Mouse (Mus musculus) liver, embryonic 16.5 days (tissue): ENCODE data around the gene E4f1. TPM values are rescaled to one million over a fixed set of nuclear protein-coding genes. Genes with fewer than 3 reads are reported as not detected.

Experiments
- ATAC-seq: fragments of 200-750 bp; cut with Nextera tagmentation; 2 replicates; pipeline ENCODE4 v1.8.0; 2017; ENCODE audit warnings: low read depth, mild to moderate bottlenecking, moderate number of reproducible peaks, moderate library complexity
- H3K27ac ChIP-seq: fragments of 300-500 bp; sonication (generic); 2 replicates; pipeline ENCODE4 v1.5.1; 2014; ENCODE audit warnings: mild to moderate bottlenecking, low read length
- H3K27me3 ChIP-seq: fragments of 300-500 bp; sonication (generic); 2 replicates; pipeline ENCODE4 v1.6.1; 2014; ENCODE audit warnings: low read depth, low read length, mixed read lengths; ENCODE audit not compliant: control insufficient read depth, insufficient read depth
- H3K36me3 ChIP-seq: fragments of 300-500 bp; sonication (generic); 2 replicates; pipeline ENCODE4 v1.6.1; 2014; ENCODE audit warnings: mild to moderate bottlenecking; ENCODE audit not compliant: control insufficient read depth, insufficient read depth
- H3K4me1 ChIP-seq: fragments of 300-500 bp; sonication (generic); 2 replicates; pipeline ENCODE4 v1.6.1; 2014; ENCODE audit warnings: low read depth, low read length, mixed read lengths; ENCODE audit not compliant: control insufficient read depth
- H3K4me2 ChIP-seq: fragments of 300-500 bp; sonication (generic); 2 replicates; pipeline ENCODE4 v1.6.1; 2014; ENCODE audit warnings: low read depth, low read length, mixed read lengths
- H3K4me3 ChIP-seq: fragments of 300-500 bp; sonication (generic); 2 replicates; pipeline ENCODE4 v1.5.1; 2014; ENCODE audit warnings: low read depth, mild to moderate bottlenecking, low read length
- H3K9ac ChIP-seq: fragments of 300-500 bp; sonication (generic); 2 replicates; pipeline ENCODE4 v1.6.1; 2014; ENCODE audit warnings: low read depth, low read length
- H3K9me3 ChIP-seq: fragments of 300-500 bp; sonication (generic); replicated peaks from 2 replicates; pipeline ENCODE4 v1.6.1; 2016; ENCODE audit warnings: low read length; ENCODE audit not compliant: control insufficient read depth
- WGBS: fragments of 180-500 bp; shearing (Covaris S2); extraction: QIAGEN DNeasy Blood & Tissue Kit; methylation state at CpG from one replicate; pipeline ENCODE4 v1.1.7; 2014; ENCODE audit not compliant: insufficient replicate concordance; 5-methylcytosine and 5-hydroxymethylcytosine counted together
- polyA plus RNA-seq: library from polyadenylated mRNA; unstranded; fragments of >200 nt; fragmentation: Nextera tagmentation; extraction: Ambion mirVana; gene quantifications from 2 replicates; pipeline ENCODE4 v1.2.1, GENCODE M21; 2015

Gene E4f1
- polyA plus RNA-seq, 1 experiment from 2014 or later: 12.3 TPM

- Histone ChIP-seq H3K27me3 (no peaks in the 10 kb centered on the region), H3K4me3 (peak overlapping the region; percentile 94), H3K36me3 (peaks cover 34% of the 10 kb centered on the region), H3K9me3 (no peaks in the 10 kb centered on the region), H3K4me2 (peak overlapping the region; percentile 80), H3K4me1 (peaks cover 38% of the 10 kb centered on the region), H3K9ac (peak overlapping the region; percentile 88), H3K27ac (peak overlapping the region; percentile 77)
- no peak for ATAC-seq
- under 1% methylated on average over 21 of the region's 21 CpGs for WGBS
Measured at GRCm38 (mm10) chr17:24415011-24415410, 55.1 kb downstream of the E4f1 start.

GRCm38 (mm10) chr17:24414230-24414976, 55.7 kb downstream of the E4f1 start, which contains the start of gene Rnps1:
TSS of gene Rnps1 (plus strand) at chr17:24414565.
- Histone ChIP-seq H3K4me2 (peak within 1 kb of the TSS; percentile 86), H3K4me1 (peaks cover 38% of the 10 kb centered on the region), H3K27ac (peak within 1 kb of the TSS; percentile 98), H3K9ac (peak within 1 kb of the TSS; percentile 88), H3K4me3 (peak within 1 kb of the TSS; percentile 94), H3K9me3 (no peaks in the 10 kb centered on the region), H3K27me3 (no peaks in the 10 kb centered on the region), H3K36me3 (peaks cover 34% of the 10 kb centered on the region)
- under 1% methylated on average over 64 of the region's 64 CpGs for WGBS
- ATAC-seq: peak; percentile 90

GRCm38 (mm10) chr17:24413557-24414211, 56.4 kb downstream of the E4f1 start:
- peak overlapping the region; percentile 94 for H3K4me3 ChIP-seq
- peaks cover 36% of the 10 kb centered on the region for H3K4me1 ChIP-seq
- peaks cover 34% of the 10 kb centered on the region for H3K36me3 ChIP-seq
- peak overlapping the region; percentile 98 for H3K27ac ChIP-seq
- peak; percentile 6 for ATAC-seq
- no peaks in the 10 kb centered on the region for H3K27me3 ChIP-seq
- no peaks in the 10 kb centered on the region for H3K9me3 ChIP-seq
- peak overlapping the region; percentile 86 for H3K4me2 ChIP-seq
- H3K9ac ChIP-seq: peak overlapping the region; percentile 87
- WGBS: 9% methylated on average over 22 of the region's 22 CpGs

GRCm38 (mm10) chr17:24407116-24407803, 62.9 kb downstream of the E4f1 start:
- WGBS: 83% methylated on average over 12 of the region's 12 CpGs
- H3K36me3 ChIP-seq: peaks cover 61% of the 10 kb centered on the region
- no peak overlapping the region for H3K9ac ChIP-seq
- no peak for ATAC-seq
- no peaks in the 10 kb centered on the region for H3K4me1 ChIP-seq
- no peaks in the 10 kb centered on the region for H3K27me3 ChIP-seq
- H3K27ac ChIP-seq: no peak overlapping the region
- H3K9me3 ChIP-seq: no peaks in the 10 kb centered on the region
- no peak overlapping the region for H3K4me2 ChIP-seq
- no peak overlapping the region for H3K4me3 ChIP-seq

GRCm38 (mm10) chr17:24402371-24402770, 67.7 kb downstream of the E4f1 start:
- no peak overlapping the region for H3K4me2 ChIP-seq
- H3K27me3 ChIP-seq: no peaks in the 10 kb centered on the region
- no peak overlapping the region for H3K27ac ChIP-seq
- no peaks in the 10 kb centered on the region for H3K9me3 ChIP-seq
- no peak overlapping the region for H3K4me3 ChIP-seq
- H3K9ac ChIP-seq: no peak overlapping the region
- H3K4me1 ChIP-seq: no peaks in the 10 kb centered on the region
- WGBS: 82% methylated on average over 3 of the region's 3 CpGs
- H3K36me3 ChIP-seq: peaks cover 58% of the 10 kb centered on the region
- ATAC-seq: no peak

- Histone ChIP-seq H3K4me2 (no peak overlapping the region), H3K36me3 (peaks cover 22% of the 10 kb centered on the region), H3K4me1 (no peaks in the 10 kb centered on the region), H3K27ac (no peak overlapping the region), H3K4me3 (no peak overlapping the region), H3K9ac (no peak overlapping the region), H3K9me3 (no peaks in the 10 kb centered on the region), H3K27me3 (no peaks in the 10 kb centered on the region)
- 80% methylated on average over 7 of the region's 7 CpGs for WGBS
- ATAC-seq: no peak
Measured at GRCm38 (mm10) chr17:24394456-24394855, 75.7 kb downstream of the E4f1 start.

Other genes with a start within 250 kb of the E4f1 start
- gene Tedc2, start 249.5 kb downstream of the E4f1 start, polyA plus RNA-seq: 7.1 and 7.4 TPM in 2 replicates
- 72.1 and 75.2 TPM in 2 replicates for gene Ccnf, start 218.8 kb downstream of the E4f1 start, polyA plus RNA-seq
- not detected in 2 replicates for gene Abca17, start 119.2 kb downstream of the E4f1 start, polyA plus RNA-seq
- 13.4 and 15.0 TPM in 2 replicates for gene Abca3, start 118.4 kb downstream of the E4f1 start, polyA plus RNA-seq
- gene Rnps1, start 55.7 kb downstream of the E4f1 start, polyA plus RNA-seq: 96.9 and 101 TPM in 2 replicates
- gene Eci1, start 43.7 kb downstream of the E4f1 start, polyA plus RNA-seq: 94.0 and 95.5 TPM in 2 replicates
- gene Dnase1l2, start 27.2 kb downstream of the E4f1 start, polyA plus RNA-seq: 0.49 and 0.67 TPM in 2 replicates
- gene Pgp, start 79 bp upstream of the E4f1 start, polyA plus RNA-seq: 48.2 and 49.0 TPM in 2 replicates
- not detected in 2 replicates for gene Bricd5, start 3.6 kb upstream of the E4f1 start, polyA plus RNA-seq
- 11.8 and 11.9 TPM in 2 replicates for gene Mlst8, start 8.8 kb upstream of the E4f1 start, polyA plus RNA-seq
- 0.08 and 0.13 TPM in 2 replicates for gene Caskin1, start 18.3 kb upstream of the E4f1 start, polyA plus RNA-seq
- 28.5 and 29.6 TPM in 2 replicates for gene Traf7, start 57.6 kb upstream of the E4f1 start, polyA plus RNA-seq
- gene Rab26, start 63.9 kb upstream of the E4f1 start, polyA plus RNA-seq: 0.46 and 0.87 TPM in 2 replicates
- gene Pkd1, start 79.5 kb upstream of the E4f1 start, polyA plus RNA-seq: 2.7 and 4.0 TPM in 2 replicates
- gene Tsc2, start 162.3 kb upstream of the E4f1 start, polyA plus RNA-seq: 20.6 and 23.7 TPM in 2 replicates
- gene Nthl1, start 162.4 kb upstream of the E4f1 start, polyA plus RNA-seq: 5.9 and 6.7 TPM in 2 replicates
- 9.8 and 11.8 TPM in 2 replicates for gene Slc9a3r2, start 180.0 kb upstream of the E4f1 start, polyA plus RNA-seq
- 0.15 and 0.38 TPM in 2 replicates for gene Npw, start 188.1 kb upstream of the E4f1 start, polyA plus RNA-seq
- 6.3 and 8.7 TPM in 2 replicates for gene Zfp598, start 199.4 kb upstream of the E4f1 start, polyA plus RNA-seq
- 0.05 and 0.21 TPM in 2 replicates for gene Syngr3, start 219.6 kb upstream of the E4f1 start, polyA plus RNA-seq
- 23.7 and 23.9 TPM in 2 replicates for gene Gfer, start 225.8 kb upstream of the E4f1 start, polyA plus RNA-seq
- 0.37 and 0.42 TPM in 2 replicates for gene Noxo1, start 225.9 kb upstream of the E4f1 start, polyA plus RNA-seq
- 29.3 and 29.5 TPM in 2 replicates for gene Tbl3, start 237.3 kb upstream of the E4f1 start, polyA plus RNA-seq
- gene Rnf151, start 247.8 kb upstream of the E4f1 start, polyA plus RNA-seq: 0.07 TPM in 1 of 2 replicates, not detected in the other
- gene Rps2, start 247.8 kb upstream of the E4f1 start, polyA plus RNA-seq: 868 and 907 TPM in 2 replicates